Mouse (Mus musculus) liver, embryonic 14.5 days (tissue): ENCODE data around the gene Neurl1b.

Experiments
- CTCF ChIP-seq: IDR thresholded peaks from 2 replicates; pipeline ENCODE4 v1.5.1; 2016; ENCODE audit warnings: antibody characterized with exemption, low read depth, control low read depth
- EP300 ChIP-seq: IDR thresholded peaks from 2 replicates; pipeline ENCODE4 v1.6.1; 2016; ENCODE audit warnings: antibody characterized with exemption, low read depth

- no peak for TF ChIP-seq CTCF
- no peak for TF ChIP-seq EP300
Observed at GRCm38 (mm10) chr17:26376994-26377744, 37.5 kb upstream of the Neurl1b start.
